Mouse (Mus musculus) hindbrain, embryonic 16.5 days (tissue): Measurements from ENCODE around the gene Fshb. TPM values are rescaled to one million over a fixed set of nuclear protein-coding genes. Genes with fewer than 3 reads are reported as not detected.

Experiments
- ATAC-seq: fragments of 200-750 bp; cut with Nextera tagmentation; 2 replicates; pipeline ENCODE4 v1.8.0; 2017; ENCODE audit warnings: moderate TSS enrichment, moderate library complexity
- H3K27ac ChIP-seq: fragments of 300-500 bp; sonication (generic); 2 replicates; pipeline ENCODE4 v1.5.1; 2014; ENCODE audit warnings: low read depth, mild to moderate bottlenecking, control low read depth, low read length, moderate library complexity
- H3K27me3 ChIP-seq: fragments of 300-500 bp; sonication (generic); replicated peaks from 2 replicates; pipeline ENCODE4 v1.6.1; 2014; ENCODE audit warnings: low read length; ENCODE audit not compliant: control insufficient read depth, insufficient read depth
- H3K36me3 ChIP-seq: fragments of 300-500 bp; sonication (generic); 2 replicates; pipeline ENCODE4 v1.6.1; 2014; ENCODE audit warnings: mild to moderate bottlenecking, low read length, moderate library complexity, mixed read lengths; ENCODE audit not compliant: control insufficient read depth, insufficient read depth
- H3K4me1 ChIP-seq: fragments of 300-500 bp; sonication (generic); 2 replicates; pipeline ENCODE4 v1.6.1; 2014; ENCODE audit warnings: low read depth, low read length; ENCODE audit not compliant: control insufficient read depth, insufficient read depth
- H3K4me2 ChIP-seq: fragments of 300-500 bp; sonication (generic); 2 replicates; pipeline ENCODE4 v1.6.1; 2014; ENCODE audit warnings: mild to moderate bottlenecking, low read length, control low read depth, moderate library complexity
- H3K4me3 ChIP-seq: fragments of 300-500 bp; sonication (generic); 2 replicates; pipeline ENCODE4 v1.5.1; 2014; ENCODE audit warnings: mild to moderate bottlenecking, low read length, control low read depth, moderate library complexity
- H3K9ac ChIP-seq: fragments of 300-500 bp; sonication (generic); 2 replicates; pipeline ENCODE4 v1.6.1; 2014; ENCODE audit warnings: low read depth, mild to moderate bottlenecking, control low read depth, low read length, moderate library complexity
- H3K9me3 ChIP-seq: fragments of 300-500 bp; sonication (generic); 2 replicates; pipeline ENCODE4 v1.6.1; 2014; ENCODE audit warnings: mild to moderate bottlenecking, low read length, moderate library complexity; ENCODE audit not compliant: control insufficient read depth
- WGBS: fragments of 180-500 bp; shearing (Covaris S2); extraction: QIAGEN DNeasy Blood & Tissue Kit; methylation state at CpG from one replicate; pipeline ENCODE4 v1.1.7; 2014; 5-methylcytosine and 5-hydroxymethylcytosine counted together
- polyA plus RNA-seq: library from polyadenylated mRNA; unstranded; fragments of >200 nt; fragmentation: Nextera tagmentation; extraction: Ambion mirVana; gene quantifications from 2 replicates; pipeline ENCODE4 v1.2.1, GENCODE M21; 2015

Fshb gene
- not detected in 2 replicates for polyA plus RNA-seq

- no peak within 1 kb of the TSS for H3K27ac ChIP-seq
- no peaks in the 10 kb centered on the region for H3K27me3 ChIP-seq
- H3K36me3 ChIP-seq, result no peaks in the 10 kb centered on the region
- no peaks in the 10 kb centered on the region for H3K4me1 ChIP-seq
- H3K4me3 ChIP-seq, result no peak within 1 kb of the TSS
- ATAC-seq, result no peak
- H3K9ac ChIP-seq, result no peak within 1 kb of the TSS
- 87% methylated on average over 4 of the region's 4 CpGs for WGBS
- H3K9me3 ChIP-seq, result no peaks in the 10 kb centered on the region
- H3K4me2 ChIP-seq, result no peak within 1 kb of the TSS
Measured at GRCm38 (mm10) chr2:107059556-107059955, at the start of gene Fshb. Fshb (minus strand) TSS chr2:107059656.

GRCm38 (mm10) chr2:107084256-107084655 is 24.8 kb upstream of the Fshb start:
- H3K4me2 ChIP-seq, result no peak overlapping the region
- no peak overlapping the region for H3K27ac ChIP-seq
- H3K4me1 ChIP-seq, result no peaks in the 10 kb centered on the region
- WGBS, result 19% methylated on average over 2 of the region's 2 CpGs
- H3K27me3 ChIP-seq, result no peaks in the 10 kb centered on the region
- ATAC-seq, result no peak
- H3K9ac ChIP-seq, result no peak overlapping the region
- no peak overlapping the region for H3K4me3 ChIP-seq
- H3K36me3 ChIP-seq, result no peaks in the 10 kb centered on the region
- H3K9me3 ChIP-seq, result no peaks in the 10 kb centered on the region

- Histone ChIP-seq H3K4me1 (no peaks in the 10 kb centered on the region), H3K4me3 (no peak overlapping the region), H3K9me3 (no peaks in the 10 kb centered on the region), H3K9ac (no peak overlapping the region), H3K4me2 (no peak overlapping the region), H3K36me3 (no peaks in the 10 kb centered on the region), H3K27me3 (no peaks in the 10 kb centered on the region), H3K27ac (no peak overlapping the region)
- 47% methylated on average over 14 of the region's 14 CpGs for WGBS
- ATAC-seq, result peak; percentile 72
Measured at GRCm38 (mm10) chr2:107083071-107083885, 23.8 kb upstream of the Fshb start.

GRCm38 (mm10) chr2:107063260-107063659 is 3.8 kb upstream of the Fshb start:
- H3K9me3 ChIP-seq, result no peaks in the 10 kb centered on the region
- no peak overlapping the region for H3K4me2 ChIP-seq
- no peak overlapping the region for H3K9ac ChIP-seq
- H3K27ac ChIP-seq, result no peak overlapping the region
- no peak overlapping the region for H3K4me3 ChIP-seq
- no peak for ATAC-seq
- WGBS, result 31% methylated on average over 2 of the region's 2 CpGs
- no peaks in the 10 kb centered on the region for H3K4me1 ChIP-seq
- H3K27me3 ChIP-seq, result no peaks in the 10 kb centered on the region
- H3K36me3 ChIP-seq, result no peaks in the 10 kb centered on the region

- Histone ChIP-seq H3K4me2 (no peak overlapping the region), H3K9me3 (no peaks in the 10 kb centered on the region), H3K27ac (no peak overlapping the region), H3K9ac (no peak overlapping the region), H3K27me3 (no peaks in the 10 kb centered on the region), H3K4me3 (no peak overlapping the region), H3K4me1 (no peaks in the 10 kb centered on the region), H3K36me3 (no peaks in the 10 kb centered on the region)
- no peak for ATAC-seq
Measured at GRCm38 (mm10) chr2:107045955-107046354, 13.5 kb downstream of the Fshb start.

- H3K4me3 ChIP-seq, result no peak overlapping the region
- H3K27me3 ChIP-seq, result no peaks in the 10 kb centered on the region
- no peaks in the 10 kb centered on the region for H3K36me3 ChIP-seq
- H3K9ac ChIP-seq, result no peak overlapping the region
- no peak overlapping the region for H3K27ac ChIP-seq
- no peak for ATAC-seq
- H3K9me3 ChIP-seq, result no peaks in the 10 kb centered on the region
- no peaks in the 10 kb centered on the region for H3K4me1 ChIP-seq
- WGBS, result 85% methylated on average over 4 of the region's 4 CpGs
- no peak overlapping the region for H3K4me2 ChIP-seq
Measured at GRCm38 (mm10) chr2:107040816-107041215, 18.6 kb downstream of the Fshb start.

GRCm38 (mm10) chr2:107035980-107036379 is 23.5 kb downstream of the Fshb start:
- H3K4me2 ChIP-seq, result no peak overlapping the region
- no peak overlapping the region for H3K27ac ChIP-seq
- no peaks in the 10 kb centered on the region for H3K36me3 ChIP-seq
- no peaks in the 10 kb centered on the region for H3K9me3 ChIP-seq
- ATAC-seq, result no peak
- no peak overlapping the region for H3K9ac ChIP-seq
- 95% methylated on average over 2 of the region's 2 CpGs for WGBS
- no peak overlapping the region for H3K4me3 ChIP-seq
- H3K4me1 ChIP-seq, result no peaks in the 10 kb centered on the region
- H3K27me3 ChIP-seq, result no peaks in the 10 kb centered on the region

- no peaks in the 10 kb centered on the region; the same call in 1 of the 2 replicates for H3K4me1 ChIP-seq
- H3K9ac ChIP-seq, result no peak overlapping the region
- H3K9me3 ChIP-seq, result no peaks in the 10 kb centered on the region
- no peaks in the 10 kb centered on the region for H3K36me3 ChIP-seq
- no peaks in the 10 kb centered on the region for H3K27me3 ChIP-seq
- H3K4me2 ChIP-seq, result no peak overlapping the region
- 86% methylated on average over 4 of the region's 4 CpGs for WGBS
- no peak overlapping the region for H3K4me3 ChIP-seq
- H3K27ac ChIP-seq, result no peak overlapping the region
- no peak for ATAC-seq
Measured at GRCm38 (mm10) chr2:107024694-107025093, 34.8 kb downstream of the Fshb start.

GRCm38 (mm10) chr2:107022713-107023112 is 36.7 kb downstream of the Fshb start:
- Histone ChIP-seq H3K4me3 (no peak overlapping the region), H3K4me1 (no peaks in the 10 kb centered on the region; the same call in 1 of the 2 replicates), H3K9ac (no peak overlapping the region), H3K27me3 (no peaks in the 10 kb centered on the region), H3K4me2 (no peak overlapping the region), H3K36me3 (no peaks in the 10 kb centered on the region), H3K27ac (no peak overlapping the region), H3K9me3 (no peaks in the 10 kb centered on the region)
- WGBS, result 99% methylated on average over 5 of the region's 5 CpGs
- ATAC-seq, result no peak
